In the genomic region with DNA sequence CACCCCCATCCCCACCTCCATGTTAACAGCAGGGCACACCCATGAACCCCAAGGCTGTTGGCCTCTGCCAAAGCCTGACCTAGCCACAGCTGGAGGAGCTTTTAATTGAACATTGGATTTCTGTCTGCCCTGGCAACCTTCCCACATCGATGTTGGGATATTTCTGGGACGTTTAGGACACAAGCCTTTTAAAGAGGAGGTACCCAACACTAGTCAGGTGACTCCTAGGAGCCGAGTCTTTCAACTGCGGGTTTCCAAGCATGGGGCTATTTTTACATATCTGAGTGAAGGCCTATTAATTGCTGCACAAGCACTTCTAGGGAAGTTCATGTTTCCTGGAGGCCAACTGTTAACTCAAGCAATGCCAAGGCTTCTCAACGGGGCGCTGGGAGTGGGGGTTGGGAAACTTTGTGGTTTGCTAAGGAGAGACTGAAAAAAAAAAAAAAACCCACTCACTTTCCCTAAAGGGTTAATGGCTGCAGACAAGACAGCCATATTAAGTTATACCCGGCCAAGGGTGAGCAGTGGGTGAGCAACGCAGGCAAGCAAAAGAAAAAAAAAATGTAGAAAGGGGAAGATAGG, we compare ENCODE assay signal across 9 mouse cellular contexts.
A peak's percentile ranks its signal among the peaks of the same experiment; 100 is the strongest.
DNase-seq lines count a peak whose midpoint lies in the region; ATAC-seq lines count a peak whose summit lies in the region.
"Had no signal": no experiment of that assay in that cellular context is flagged by ENCODE, and none has a peak within 500 bp of the region (broad histone marks: within the 10 kb centered on the region; RNA-seq: fewer than 3 reads in every experiment).

No protein-coding gene starts in this region.

- H3K9ac ChIP-seq in forebrain, embryonic 14.5 days (ENCODE audit: low read length), result no peak overlapping the region
- H3K9ac ChIP-seq in forebrain, embryonic 13.5 days, result no peak overlapping the region
- no peak overlapping the region for H3K9ac ChIP-seq in embryonic facial prominence, embryonic 11.5 days (replicated peaks; ENCODE audit: low read length)

- H3K4me1 ChIP-seq in forebrain, embryonic 14.5 days (ENCODE audit: control insufficient read depth, insufficient read depth, low read length), result peaks cover 15% of the 10 kb centered on the region
- H3K4me1 ChIP-seq in forebrain, embryonic 13.5 days, result peaks cover 21% of the 10 kb centered on the region
- peaks cover 10% of the 10 kb centered on the region for H3K4me1 ChIP-seq in embryonic facial prominence, embryonic 11.5 days (ENCODE audit: control insufficient read depth, insufficient read depth, low read length)

- 22% methylated on average over 8 of the region's 8 CpGs for WGBS in forebrain, embryonic 14.5 days
- WGBS in forebrain, embryonic 13.5 days, result 22% methylated on average over 8 of the region's 8 CpGs
- 15% methylated on average over 8 of the region's 8 CpGs for WGBS in embryonic facial prominence, embryonic 11.5 days

- H3K27ac ChIP-seq in forebrain, embryonic 14.5 days (ENCODE audit: low read depth, low read length), result no peak overlapping the region
- H3K27ac ChIP-seq in forebrain, embryonic 13.5 days, result no peak overlapping the region
- peak overlapping the region; percentile 53 for H3K27ac ChIP-seq in embryonic facial prominence, embryonic 11.5 days (replicated peaks; ENCODE audit: low read depth, low read length)

- DNase-seq in forebrain, embryonic 14.5 days (ENCODE audit: low spot score), result peak; percentile 35
- peak; percentile 69 for DNase-seq in embryonic facial prominence, embryonic 11.5 days (ENCODE audit: low spot score)
- peak; percentile 75 for DNase-seq in kidney, adult 11 months
- peak; percentile 30 for DNase-seq in lung, postnatal 10 days
- no peak for DNase-seq in spleen, postnatal 14 days (ENCODE audit: low spot score in 2 of 2)
- DNase-seq in right cerebral cortex, postnatal 14 days, result no peak

- H3K4me2 ChIP-seq in forebrain, embryonic 14.5 days (ENCODE audit: low read length), result no peak overlapping the region
- no peak overlapping the region for H3K4me2 ChIP-seq in forebrain, embryonic 13.5 days
- H3K4me2 ChIP-seq in embryonic facial prominence, embryonic 11.5 days (ENCODE audit: low read depth, low read length), result no peak overlapping the region

- no peaks in the 10 kb centered on the region for H3K36me3 ChIP-seq in forebrain, embryonic 14.5 days (ENCODE audit: control insufficient read depth, insufficient read depth, low read length)
- H3K36me3 ChIP-seq in forebrain, embryonic 13.5 days (ENCODE audit: poor library complexity, severe bottlenecking), result no peaks in the 10 kb centered on the region
- H3K36me3 ChIP-seq in embryonic facial prominence, embryonic 11.5 days (replicated peaks; ENCODE audit: control insufficient read depth, insufficient read depth, low read depth, low read length), result no peaks in the 10 kb centered on the region
- H3K36me3 ChIP-seq: G1E had no signal

- no peak overlapping the region for H3K4me3 ChIP-seq in forebrain, embryonic 14.5 days (ENCODE audit: low read depth, low read length)
- H3K4me3 ChIP-seq in forebrain, embryonic 13.5 days, result no peak overlapping the region
- no peak overlapping the region for H3K4me3 ChIP-seq in embryonic facial prominence, embryonic 11.5 days (ENCODE audit: low read depth, low read length)

- no peaks in the 10 kb centered on the region for H3K27me3 ChIP-seq in forebrain, embryonic 14.5 days (replicated peaks; ENCODE audit: control insufficient read depth, insufficient read depth, low read length)
- peaks cover 10% of the 10 kb centered on the region; the same call in 1 of the 2 replicates for H3K27me3 ChIP-seq in forebrain, embryonic 13.5 days
- H3K27me3 ChIP-seq in embryonic facial prominence, embryonic 11.5 days (ENCODE audit: control insufficient read depth, insufficient read depth, low read length), result no peaks in the 10 kb centered on the region

- no peaks in the 10 kb centered on the region for H3K9me3 ChIP-seq in forebrain, embryonic 14.5 days (replicated peaks; ENCODE audit: control insufficient read depth, low read length)
- H3K9me3 ChIP-seq in forebrain, embryonic 13.5 days (replicated peaks), result no peaks in the 10 kb centered on the region
- H3K9me3 ChIP-seq in embryonic facial prominence, embryonic 11.5 days (replicated peaks; ENCODE audit: control insufficient read depth, low read length), result no peaks in the 10 kb centered on the region
- H3K9me3 ChIP-seq: G1E had no signal

- ATAC-seq in forebrain, embryonic 14.5 days, result peak; percentile 29; the same call in 1 of the 2 replicates
- ATAC-seq in forebrain, embryonic 13.5 days, result no peak
- ATAC-seq in embryonic facial prominence, embryonic 11.5 days (replicated peaks; ENCODE audit: insufficient number of reproducible peaks, low FRiP score, low TSS enrichment, low read depth), result no peak
- ATAC-seq in activated CD4-positive, CD25-positive, alpha-beta regulatory T cell, adult 4 months, result no peak

Comparison
In these comparisons a context has a peak if more than half of its experiments do, and no peak if none do; other contexts are left out.
1. DNase-seq: peak in forebrain, embryonic 14.5 days (single experiment), embryonic facial prominence, embryonic 11.5 days (single experiment), kidney, adult 11 months (single experiment) and lung, postnatal 10 days (single experiment); none in spleen, postnatal 14 days (0 of 2) and right cerebral cortex, postnatal 14 days (single experiment).